Mouse (Mus musculus): ENCODE data around the gene Gm20388.

GRCm38 (mm10) chr8:120284265-120284664 lies 373.6 kb downstream of the Gm20388 start:
- TF ChIP-seq POLR2A (IDR thresholded peaks at IDR 0.05; ENCODE audit: borderline replicate concordance, control insufficient read depth, low read depth, low read length) (no peak), CTCF (IDR thresholded peaks at IDR 0.05; ENCODE audit: control insufficient read depth, insufficient read depth, low read length) (no peak)

Measured in bone marrow, adult 2 months (tissue).